Mouse (Mus musculus): ENCODE measurements at regions not wholly inside any gene's neighbourhood (a gene's known extent, or its start where the extent isn't known, plus 50 kb on each side); places are given as distances from the start of the nearest gene placed in this dataset.

DNA sequence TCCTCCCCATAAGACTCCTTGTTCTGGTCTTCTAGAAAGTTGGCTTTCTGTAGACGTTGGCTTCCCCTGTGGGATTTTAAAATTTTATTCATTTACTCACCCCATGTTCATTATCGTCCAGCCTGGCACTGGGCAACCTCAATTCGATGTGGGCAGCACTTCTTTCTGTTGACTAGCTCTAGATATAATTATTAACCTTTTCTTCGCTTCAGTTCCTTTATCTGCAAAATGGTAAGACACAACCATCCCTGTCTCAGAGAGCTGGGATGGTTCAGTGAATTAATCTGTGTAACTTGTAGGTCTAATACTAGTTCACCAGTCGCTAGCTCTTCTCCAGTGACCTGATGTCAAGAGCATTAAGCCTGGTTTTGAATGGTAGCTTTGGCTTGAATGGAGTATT is 89.9 kb upstream of the Plxnc1 start:
- no peak for DNase-seq (ENCODE audit: low spot score in 2 of 2)

- peak in 1 of 2 experiments; percentile 6 for DNase-seq (ENCODE audit: low spot score in 2 of 2)
These were observed 88.4 kb upstream of the Plxnc1 start for GRCm38 (mm10) chr10:95032760-95033716.

DNA sequence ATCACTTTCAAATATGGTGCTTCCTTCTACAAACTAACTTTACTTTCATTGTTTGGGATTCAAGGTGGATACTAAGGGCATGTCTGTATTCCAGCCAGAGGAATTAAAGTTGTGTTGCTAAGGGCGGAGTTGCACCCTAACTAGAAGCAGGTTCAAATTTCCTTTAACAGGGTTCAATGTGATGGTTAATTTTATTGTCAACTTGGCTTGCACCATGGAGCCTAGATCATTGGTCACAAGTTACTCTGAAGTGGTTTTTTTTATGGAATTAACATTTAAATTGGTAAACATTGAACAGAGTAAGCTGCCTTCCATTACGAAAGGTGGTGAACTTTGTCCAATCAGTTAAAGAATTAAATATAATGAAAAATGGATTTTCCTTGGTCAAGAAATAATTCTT is 86.7 kb upstream of the Plxnc1 start:
- no peak for DNase-seq (ENCODE audit: low spot score in 2 of 2)

DNA sequence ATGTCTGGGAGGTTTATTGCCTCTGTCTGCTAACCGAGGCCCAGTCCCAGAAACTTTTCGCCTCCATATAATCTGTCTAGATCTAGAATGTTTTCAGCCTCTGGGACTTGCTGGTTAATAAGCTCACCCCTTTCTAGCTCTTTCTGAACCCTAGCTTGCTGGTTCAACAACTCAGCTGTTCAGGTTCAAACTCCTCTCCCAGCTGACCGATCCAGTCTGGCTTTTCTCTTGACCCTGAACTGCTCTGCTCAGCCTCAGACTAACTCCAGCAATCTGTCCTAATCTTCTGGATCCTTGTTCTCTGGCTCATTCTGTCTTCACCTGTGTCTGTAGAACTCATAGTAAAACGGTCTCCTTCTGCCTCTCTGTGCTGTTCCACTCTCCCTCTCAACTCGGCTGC is 86.2 kb upstream of the Plxnc1 start:
- DNase-seq (ENCODE audit: low spot score in 2 of 2): no peak

GRCm38 (mm10) chr10:95029554-95029953 is 84.9 kb upstream of the Plxnc1 start:
- no peak for DNase-seq (ENCODE audit: low spot score in 2 of 2)

DNA sequence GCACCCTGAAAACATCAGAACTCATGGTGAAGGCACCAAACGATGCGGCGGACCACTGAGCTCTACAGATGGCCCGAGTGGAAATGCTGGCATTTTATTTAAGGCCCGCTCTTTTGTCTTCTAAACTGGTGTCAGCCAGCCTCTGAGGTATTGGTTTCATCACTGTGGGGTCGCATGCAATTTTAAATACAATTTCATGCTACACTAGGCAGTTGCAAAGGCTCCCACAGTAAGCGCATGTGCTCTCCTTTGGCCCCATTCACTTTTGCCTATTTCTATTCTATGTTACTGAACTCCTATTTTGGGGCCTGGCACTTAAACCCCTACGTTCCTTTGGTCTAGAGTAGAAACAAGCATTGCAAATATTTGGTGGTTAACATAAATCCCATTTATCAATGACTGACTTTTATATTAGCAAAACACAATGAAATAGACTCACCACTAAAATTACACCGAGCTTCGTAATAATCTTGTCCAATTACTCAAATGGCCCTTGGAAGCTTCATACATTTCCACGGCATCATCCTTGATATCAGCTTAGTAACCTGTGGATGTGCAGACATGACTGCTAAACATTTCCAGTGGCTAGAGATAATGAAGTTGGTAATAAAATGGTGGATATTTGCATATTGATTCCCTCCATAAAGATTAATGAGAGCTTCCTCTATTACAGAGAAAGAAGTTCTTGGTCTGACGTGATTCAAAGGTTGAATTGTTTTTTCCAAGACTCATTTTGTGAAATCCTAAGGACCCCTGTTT is 81.1 kb upstream of the Plxnc1 start:
- DNase-seq (ENCODE audit: low spot score in 2 of 2): no peak

- no peak for DNase-seq (ENCODE audit: low spot score in 2 of 2)
These were observed 76.6 kb upstream of the Plxnc1 start for GRCm38 (mm10) chr10:95021209-95021608.

DNA sequence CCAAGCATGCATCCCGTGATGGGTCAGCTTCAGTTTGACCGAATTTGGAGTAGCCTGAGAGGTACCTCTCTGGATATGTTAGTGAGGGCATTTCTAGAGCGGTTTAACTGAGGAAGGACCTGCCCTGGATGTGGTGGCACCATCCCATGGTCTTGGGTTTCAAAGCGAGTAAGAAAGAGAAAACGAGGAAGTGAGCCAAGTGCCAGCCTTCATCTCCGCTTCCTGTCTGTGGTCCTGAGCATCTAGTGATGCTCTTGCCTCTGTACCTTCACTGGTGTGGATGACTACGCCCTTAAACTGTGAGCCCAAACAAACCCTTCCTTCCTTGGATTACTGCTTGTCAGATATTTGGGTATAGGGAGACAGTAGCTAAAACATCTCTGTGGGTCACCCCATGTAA is 72.3 kb upstream of the Plxnc1 start:
- DNase-seq (ENCODE audit: low spot score in 2 of 2): no peak

GRCm38 (mm10) chr10:95015298-95015951 is 70.8 kb upstream of the Plxnc1 start:
- no peak for DNase-seq (ENCODE audit: low spot score in 2 of 2)

DNA sequence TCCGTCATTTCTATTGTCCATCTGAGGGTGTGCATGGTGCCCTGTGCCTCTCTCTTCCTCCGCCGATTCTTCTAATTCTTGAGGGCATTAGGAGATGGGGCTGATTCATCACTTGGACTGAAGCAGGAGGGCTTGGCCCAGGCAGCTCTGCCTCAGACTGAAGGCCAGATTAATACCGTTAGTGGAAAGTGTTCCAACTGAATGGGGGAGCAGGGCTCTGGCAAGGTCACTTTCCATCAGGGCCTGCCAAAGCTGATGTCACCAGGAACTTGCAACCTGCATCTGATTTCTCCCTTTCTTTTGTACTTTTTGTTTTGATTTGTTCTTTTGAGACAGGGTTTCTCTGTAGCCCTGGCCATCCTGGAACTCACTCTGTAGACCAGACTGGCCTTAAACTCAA is 69.3 kb upstream of the Plxnc1 start:
- DNase-seq (ENCODE audit: low spot score in 2 of 2): peak; percentile 72 to 73

GRCm38 (mm10) chr10:95013213-95013915 is 68.7 kb upstream of the Plxnc1 start:
- no peak for DNase-seq (ENCODE audit: low spot score in 2 of 2)

DNA sequence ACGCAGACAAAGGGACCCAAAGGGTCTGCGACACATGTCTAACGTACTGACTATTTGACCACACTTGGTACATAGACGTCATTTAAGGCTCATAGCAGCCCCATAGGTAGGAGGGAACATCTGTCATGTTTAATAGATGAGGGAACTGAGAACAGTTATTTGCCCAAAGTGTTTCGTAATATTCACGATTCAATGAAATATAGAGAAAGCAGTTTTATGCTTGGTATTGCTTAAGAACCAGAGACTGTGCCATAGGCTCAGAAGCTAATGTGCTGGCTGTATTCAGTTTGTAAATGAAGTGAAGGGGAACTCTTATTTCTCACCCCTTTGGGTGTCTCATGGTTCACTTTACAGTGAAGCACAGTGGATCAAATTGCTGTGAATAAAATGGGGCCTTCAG is 65.7 kb upstream of the Plxnc1 start:
- no peak for DNase-seq (ENCODE audit: low spot score in 2 of 2)

GRCm38 (mm10) chr10:95009081-95009480 is 64.4 kb upstream of the Plxnc1 start:
- DNase-seq (ENCODE audit: low spot score in 2 of 2): no peak

DNA sequence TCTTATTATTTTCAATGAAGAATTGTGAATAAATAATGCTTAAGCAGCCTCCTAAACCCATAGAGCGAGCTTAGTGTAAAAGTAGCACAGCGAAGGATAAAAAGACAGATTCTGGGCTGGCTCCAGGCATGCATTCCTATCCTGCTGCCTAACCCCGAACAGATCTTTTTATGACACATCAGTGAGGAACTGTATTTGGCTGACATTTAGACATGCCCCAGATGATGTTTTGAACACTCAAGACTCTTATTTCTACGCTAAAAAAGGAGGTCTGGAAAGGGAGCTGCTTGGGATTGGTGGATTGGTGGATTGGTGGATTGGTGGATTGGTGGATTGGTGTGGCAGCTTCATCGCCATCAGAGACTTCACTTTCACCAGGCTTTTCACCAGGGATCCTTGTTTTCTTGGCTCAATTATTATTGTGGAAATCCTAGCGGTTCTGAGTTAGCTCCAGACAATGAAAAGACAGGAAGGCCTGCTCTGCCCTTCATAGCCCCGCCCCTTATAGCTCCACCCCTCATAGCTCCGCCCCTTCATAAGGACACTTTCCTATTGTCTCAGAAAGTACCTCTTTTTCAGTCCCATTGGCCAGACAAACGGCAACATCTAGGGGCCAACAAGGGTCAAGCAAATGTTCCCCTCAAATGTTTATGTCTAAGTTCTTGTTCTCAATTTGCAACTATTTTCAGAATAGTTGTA is 59.6 kb upstream of the Plxnc1 start:
- DNase-seq (ENCODE audit: low spot score in 2 of 2): no peak

GRCm38 (mm10) chr10:95003621-95004020 is 59.0 kb upstream of the Plxnc1 start:
- no peak for DNase-seq (ENCODE audit: low spot score in 2 of 2)

DNA sequence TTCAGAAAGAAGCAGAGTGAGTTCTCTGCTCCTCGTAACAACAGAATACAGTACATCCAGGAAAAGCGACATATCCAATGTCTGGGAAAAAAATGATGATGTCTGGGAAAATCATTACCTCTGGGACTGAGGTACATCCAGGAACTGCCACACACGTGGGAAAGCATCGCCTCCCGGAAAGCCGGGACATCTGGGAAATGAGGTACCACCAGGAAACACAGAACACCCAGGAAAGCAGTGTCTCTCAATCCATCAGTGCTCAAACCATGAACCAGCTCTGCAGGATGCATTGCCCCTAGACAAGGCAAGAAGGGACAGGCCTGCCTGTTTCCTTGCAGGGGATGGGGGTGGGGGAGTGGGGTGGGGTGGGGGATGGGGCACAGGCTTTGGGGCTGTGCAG is 57.0 kb upstream of the Plxnc1 start:
- DNase-seq (ENCODE audit: low spot score in 2 of 2): no peak

GRCm38 (mm10) chr10:94999716-95000115 is 55.1 kb upstream of the Plxnc1 start:
- DNase-seq (ENCODE audit: low spot score in 2 of 2): no peak
